Mouse (Mus musculus): ENCODE data around the gene Car2. TPM values are rescaled to one million over a fixed set of nuclear protein-coding genes. Genes with fewer than 3 reads are reported as not detected.

The Car2 gene
- polyA plus RNA-seq, 1 experiment from 2014 or later, result 65.2 TPM

DNA sequence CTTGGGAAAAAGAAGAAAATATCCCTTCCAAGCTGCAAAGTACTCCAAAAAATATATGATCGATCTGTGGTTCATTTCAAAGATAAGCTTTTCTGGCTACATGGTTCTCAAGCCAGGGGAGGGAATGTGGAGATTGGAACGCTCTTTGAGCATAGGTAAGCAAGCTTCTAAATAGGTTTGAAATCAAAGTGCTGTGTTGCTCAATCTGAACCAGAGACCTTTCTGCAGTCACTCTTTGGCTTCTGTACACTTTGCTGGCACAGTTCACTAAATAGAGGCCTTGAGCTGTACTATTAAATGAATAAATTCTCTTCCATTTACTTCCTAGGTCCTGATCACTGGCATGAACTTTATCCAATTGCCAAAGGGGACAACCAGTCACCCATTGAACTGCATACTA is 22.2 kb upstream of the Car2 start:
- WGBS, result 93% methylated on average over 2 of the region's 2 CpGs
- Histone ChIP-seq H3K4me1 (peaks cover 13% of the 10 kb centered on the region), H3K4me3 (no peak overlapping the region)

DNA sequence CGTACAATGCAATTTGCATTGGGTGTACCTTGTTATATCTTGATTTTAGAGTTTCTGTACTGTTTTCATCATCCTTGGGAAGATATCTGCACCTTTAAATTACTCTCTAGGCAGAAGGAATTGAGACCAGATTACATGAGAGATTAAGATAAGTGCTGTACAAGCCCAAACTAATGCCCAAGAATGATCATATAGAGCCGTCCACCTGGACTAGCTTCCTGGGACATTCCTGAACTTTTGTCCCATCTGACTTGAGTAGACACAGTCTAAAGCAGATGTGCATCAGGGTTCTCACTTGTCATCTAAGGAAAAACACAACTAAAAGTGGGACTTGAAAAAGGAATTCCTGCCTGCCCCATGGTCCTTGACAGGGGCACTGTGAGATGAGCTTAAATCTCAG is 20.1 kb upstream of the Car2 start:
- Histone ChIP-seq H3K4me3 (no peak overlapping the region), H3K4me1 (peaks cover 13% of the 10 kb centered on the region), H3K9me3 (replicated peaks) (no peaks in the 10 kb centered on the region), H3K27me3 (ENCODE audit: low read depth, poor library complexity, severe bottlenecking) (no peaks in the 10 kb centered on the region), H3K36me3 (no peaks in the 10 kb centered on the region), H3K27ac (no peak overlapping the region)
- no peak for DNase-seq (ENCODE audit: low spot score)
- WGBS, result 81% methylated on average over 2 of the region's 2 CpGs

More for the DNA sequence above, 22.2 kb upstream of the Car2 start:
- H3K36me3 ChIP-seq, result no peaks in the 10 kb centered on the region
- no peaks in the 10 kb centered on the region for H3K27me3 ChIP-seq (ENCODE audit: low read depth, poor library complexity, severe bottlenecking)
- H3K9me3 ChIP-seq (replicated peaks), result no peaks in the 10 kb centered on the region
- no peak overlapping the region for H3K27ac ChIP-seq
- DNase-seq (ENCODE audit: low spot score), result no peak

GRCm38 (mm10) chr3:14869779-14870178 is 16.3 kb upstream of the Car2 start:
- Histone ChIP-seq H3K4me3 (no peak overlapping the region), H3K4me1 (no peaks in the 10 kb centered on the region), H3K27ac (no peak overlapping the region), H3K9me3 (replicated peaks) (no peaks in the 10 kb centered on the region), H3K27me3 (ENCODE audit: low read depth, poor library complexity, severe bottlenecking) (no peaks in the 10 kb centered on the region), H3K36me3 (no peaks in the 10 kb centered on the region)
- DNase-seq (ENCODE audit: low spot score), result peak; percentile 76
- 34% methylated on average over 11 of the region's 11 CpGs for WGBS

GRCm38 (mm10) chr3:14870528-14870927 is 15.5 kb upstream of the Car2 start:
- H3K36me3 ChIP-seq, result no peaks in the 10 kb centered on the region
- H3K4me1 ChIP-seq, result no peaks in the 10 kb centered on the region

DNA sequence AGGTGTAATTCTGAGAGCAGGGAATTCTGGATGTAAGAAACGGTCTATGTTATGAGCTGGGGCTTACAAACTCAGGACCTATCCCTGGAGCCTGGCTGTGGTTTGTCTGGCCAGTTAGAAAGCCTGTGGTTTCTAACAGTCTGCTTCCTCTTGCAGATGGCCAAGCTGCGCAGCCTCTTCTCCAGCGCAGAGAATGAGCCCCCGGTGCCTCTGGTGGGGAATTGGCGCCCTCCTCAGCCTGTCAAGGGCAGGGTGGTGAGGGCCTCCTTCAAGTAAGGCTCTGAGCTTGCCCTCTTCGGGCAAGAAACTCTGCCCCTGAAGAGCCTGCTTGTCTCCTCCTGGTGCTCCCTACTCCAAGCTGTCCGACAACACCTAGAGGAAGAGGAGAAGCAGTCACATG is 14.7 kb upstream of the Car2 start:
- WGBS, result 58% methylated on average over 7 of the region's 7 CpGs
- no peak overlapping the region for H3K27ac ChIP-seq
- no peaks in the 10 kb centered on the region for H3K4me1 ChIP-seq
- H3K36me3 ChIP-seq, result no peaks in the 10 kb centered on the region
- DNase-seq (ENCODE audit: low spot score), result no peak
- H3K27me3 ChIP-seq (ENCODE audit: low read depth, poor library complexity, severe bottlenecking), result no peaks in the 10 kb centered on the region
- no peaks in the 10 kb centered on the region for H3K9me3 ChIP-seq (replicated peaks)
- H3K4me3 ChIP-seq, result no peak overlapping the region

More at GRCm38 (mm10) chr3:14870528-14870927, 15.5 kb upstream of the Car2 start:
- DNase-seq (ENCODE audit: low spot score), result no peak
- H3K27ac ChIP-seq, result no peak overlapping the region
- no peak overlapping the region for H3K4me3 ChIP-seq
- no peaks in the 10 kb centered on the region for H3K9me3 ChIP-seq (replicated peaks)
- H3K27me3 ChIP-seq (ENCODE audit: low read depth, poor library complexity, severe bottlenecking), result no peaks in the 10 kb centered on the region
- WGBS, result 82% methylated on average over 1 of the region's 1 CpGs

DNA sequence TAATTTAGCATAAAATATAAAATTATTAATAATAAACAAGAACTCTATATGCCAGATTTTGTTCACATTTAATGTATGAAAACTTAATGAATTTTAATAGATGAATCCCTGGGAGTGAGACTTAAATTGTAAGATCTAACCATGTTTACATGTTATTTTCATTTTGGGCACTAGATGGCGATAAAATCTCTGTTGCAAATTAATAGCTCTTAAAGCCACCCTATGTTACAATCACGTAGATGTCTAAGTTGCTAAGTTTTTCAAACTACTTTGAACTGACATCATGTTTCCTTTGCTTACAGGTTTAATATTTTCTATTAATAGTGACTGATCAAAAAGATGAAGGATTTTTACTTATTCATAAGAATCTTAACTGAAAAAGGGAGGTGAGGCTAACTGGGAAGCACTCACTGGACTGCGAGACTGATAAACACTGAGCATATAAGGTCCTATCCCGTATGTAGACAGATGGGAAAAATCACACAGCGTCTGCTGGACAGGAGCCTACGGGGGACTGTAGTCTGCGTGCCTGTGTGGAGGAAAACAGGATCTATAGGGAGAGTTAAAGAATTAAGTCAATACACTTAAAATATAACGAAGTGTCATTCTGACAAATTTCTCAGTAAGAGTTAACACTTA is 11.6 kb upstream of the Car2 start:
- Histone ChIP-seq H3K9me3 (replicated peaks) (no peaks in the 10 kb centered on the region), H3K4me1 (no peaks in the 10 kb centered on the region), H3K4me3 (no peak overlapping the region), H3K27me3 (ENCODE audit: low read depth, poor library complexity, severe bottlenecking) (no peaks in the 10 kb centered on the region), H3K27ac (no peak overlapping the region), H3K36me3 (no peaks in the 10 kb centered on the region)
- no peak for DNase-seq (ENCODE audit: low spot score)
- WGBS, result 55% methylated on average over 8 of the region's 8 CpGs

GRCm38 (mm10) chr3:14876325-14876918 is 9.7 kb upstream of the Car2 start:
- Histone ChIP-seq H3K4me3 (no peak overlapping the region), H3K9me3 (replicated peaks) (no peaks in the 10 kb centered on the region), H3K4me1 (no peaks in the 10 kb centered on the region; the same call in 1 of the 2 replicates), H3K27ac (no peak overlapping the region), H3K27me3 (ENCODE audit: low read depth, poor library complexity, severe bottlenecking) (no peaks in the 10 kb centered on the region), H3K36me3 (no peaks in the 10 kb centered on the region)
- DNase-seq (ENCODE audit: low spot score), result no peak
- 78% methylated on average over 9 of the region's 9 CpGs for WGBS

DNA sequence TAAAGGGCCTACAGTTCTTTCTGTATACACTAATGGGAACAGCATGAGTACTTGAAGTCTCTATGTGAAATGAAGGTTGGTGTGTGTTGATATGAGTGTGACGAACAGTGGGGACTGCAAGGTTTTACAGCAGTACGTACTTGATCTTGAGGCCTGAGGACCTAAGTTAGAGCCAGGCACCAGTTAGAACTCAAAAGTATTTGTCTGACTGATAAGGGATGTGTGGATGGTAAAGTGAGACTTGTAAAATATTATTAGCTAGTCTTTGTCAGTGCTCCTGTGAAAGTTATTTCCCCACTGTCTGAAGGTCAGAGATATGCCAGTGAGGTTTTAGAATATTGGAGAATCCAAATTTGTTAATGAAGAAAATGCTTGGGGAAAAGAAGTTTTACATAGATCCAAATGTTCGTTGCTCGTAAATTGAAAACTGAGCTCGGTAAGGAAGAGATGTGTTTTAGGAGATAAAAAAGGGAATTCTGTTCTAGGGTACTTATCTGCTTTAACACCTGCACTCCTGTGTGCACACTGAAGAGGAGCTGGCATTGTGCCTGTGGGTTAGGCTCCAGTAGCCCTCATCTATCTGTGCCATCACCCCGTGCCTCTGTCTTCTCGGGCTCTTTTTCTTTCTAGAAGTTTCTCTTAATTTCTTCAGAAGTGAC is 8.7 kb upstream of the Car2 start:
- Histone ChIP-seq H3K9me3 (replicated peaks) (no peaks in the 10 kb centered on the region), H3K27ac (no peak overlapping the region), H3K4me1 (no peaks in the 10 kb centered on the region; the same call in 1 of the 2 replicates), H3K4me3 (no peak overlapping the region), H3K36me3 (no peaks in the 10 kb centered on the region), H3K27me3 (ENCODE audit: low read depth, poor library complexity, severe bottlenecking) (no peaks in the 10 kb centered on the region)
- WGBS, result 86% methylated on average over 7 of the region's 7 CpGs
- no peak for DNase-seq (ENCODE audit: low spot score)

DNA sequence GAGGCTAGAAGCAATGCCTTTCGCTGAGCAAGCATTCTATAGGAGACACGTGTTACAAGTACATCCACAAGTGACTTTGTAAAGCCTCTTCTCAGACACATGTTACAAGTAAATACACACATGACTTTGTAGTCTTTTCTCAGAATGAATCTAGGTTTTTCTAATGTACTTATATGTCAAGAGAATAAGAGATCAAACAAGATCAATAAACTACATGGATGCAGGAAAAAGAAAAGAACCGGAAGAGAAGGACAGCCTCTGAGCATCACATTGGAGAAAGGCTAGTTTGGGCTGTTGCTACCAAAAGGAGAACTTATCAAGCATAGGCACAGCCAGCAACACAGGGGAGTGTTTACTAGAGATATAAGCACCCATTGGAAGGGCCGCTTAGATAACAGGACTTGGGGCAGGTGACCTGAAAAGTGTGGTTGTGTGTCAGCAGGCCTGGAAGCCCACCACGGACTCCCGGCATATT is 7.3 kb upstream of the Car2 start:
- DNase-seq (ENCODE audit: low spot score), result no peak
- Histone ChIP-seq H3K27ac (no peak overlapping the region), H3K4me1 (no peaks in the 10 kb centered on the region; the same call in 1 of the 2 replicates), H3K27me3 (ENCODE audit: low read depth, poor library complexity, severe bottlenecking) (no peaks in the 10 kb centered on the region), H3K9me3 (replicated peaks) (no peaks in the 10 kb centered on the region), H3K36me3 (no peaks in the 10 kb centered on the region), H3K4me3 (no peak overlapping the region)
- WGBS, result 87% methylated on average over 6 of the region's 6 CpGs

- 93% methylated on average over 3 of the region's 3 CpGs for WGBS
- H3K4me1 ChIP-seq, result no peaks in the 10 kb centered on the region; the same call in 1 of the 2 replicates
- no peak overlapping the region for H3K4me3 ChIP-seq
- no peak overlapping the region for H3K27ac ChIP-seq
- no peak for DNase-seq (ENCODE audit: low spot score)
- no peaks in the 10 kb centered on the region for H3K9me3 ChIP-seq (replicated peaks)
- H3K27me3 ChIP-seq (ENCODE audit: low read depth, poor library complexity, severe bottlenecking), result no peaks in the 10 kb centered on the region
- H3K36me3 ChIP-seq, result no peaks in the 10 kb centered on the region
Observed at GRCm38 (mm10) chr3:14879293-14879692, 6.8 kb upstream of the Car2 start.

DNA sequence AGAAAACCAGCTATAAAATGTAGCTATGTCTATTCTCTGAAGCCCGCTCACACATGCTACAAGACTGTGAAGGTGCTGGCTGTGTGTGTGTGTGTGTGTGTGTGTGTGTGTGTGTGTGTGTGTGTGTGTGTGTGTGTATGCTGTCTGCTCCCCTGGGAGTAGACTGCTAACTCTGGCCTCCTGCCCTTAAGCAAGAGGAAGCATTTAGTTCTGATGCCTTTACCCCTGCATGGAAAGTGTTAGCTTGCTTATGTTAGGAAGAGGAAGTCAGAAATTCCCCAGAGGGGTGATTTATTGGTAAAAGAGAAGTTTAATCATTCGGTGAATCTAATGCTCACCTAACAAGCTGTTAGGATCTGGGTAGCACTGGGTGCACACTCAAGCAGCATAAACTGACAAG is 5.8 kb upstream of the Car2 start:
- 60% methylated on average over 2 of the region's 2 CpGs for WGBS
- Histone ChIP-seq H3K27me3 (ENCODE audit: low read depth, poor library complexity, severe bottlenecking) (peaks cover 5% of the 10 kb centered on the region; the same call in 1 of the 2 replicates), H3K27ac (no peak overlapping the region)

DNA sequence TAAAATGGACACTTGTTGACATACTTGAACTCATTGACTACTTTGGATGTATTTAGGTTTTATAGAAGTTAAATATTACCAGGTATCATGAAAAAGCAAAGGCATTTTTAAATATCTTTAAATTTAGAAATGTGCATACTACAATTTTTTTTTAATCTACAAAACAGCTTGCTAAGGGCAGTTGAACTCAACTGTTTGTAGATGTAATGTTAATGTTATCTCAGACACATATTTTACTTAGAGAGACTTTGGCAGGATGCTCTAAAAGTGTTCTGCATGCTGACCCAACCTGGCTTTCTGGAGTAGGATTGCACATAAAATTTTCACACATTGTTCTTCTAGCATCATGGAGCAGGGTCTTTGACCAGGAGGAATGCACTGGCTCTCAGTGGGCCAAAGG is 4.1 kb upstream of the Car2 start:
- Histone ChIP-seq H3K36me3 (no peaks in the 10 kb centered on the region), H3K4me3 (no peak overlapping the region), H3K4me1 (peaks cover 3% of the 10 kb centered on the region), H3K27ac (no peak overlapping the region), H3K9me3 (replicated peaks) (no peaks in the 10 kb centered on the region), H3K27me3 (ENCODE audit: low read depth, poor library complexity, severe bottlenecking) (peaks cover 15% of the 10 kb centered on the region)
- no peak for DNase-seq (ENCODE audit: low spot score)

More for the DNA sequence above, 5.8 kb upstream of the Car2 start:
- H3K4me3 ChIP-seq, result no peak overlapping the region
- H3K9me3 ChIP-seq (replicated peaks), result no peaks in the 10 kb centered on the region
- no peaks in the 10 kb centered on the region; the same call in 1 of the 2 replicates for H3K4me1 ChIP-seq
- no peak for DNase-seq (ENCODE audit: low spot score)
- H3K36me3 ChIP-seq, result no peaks in the 10 kb centered on the region

DNA sequence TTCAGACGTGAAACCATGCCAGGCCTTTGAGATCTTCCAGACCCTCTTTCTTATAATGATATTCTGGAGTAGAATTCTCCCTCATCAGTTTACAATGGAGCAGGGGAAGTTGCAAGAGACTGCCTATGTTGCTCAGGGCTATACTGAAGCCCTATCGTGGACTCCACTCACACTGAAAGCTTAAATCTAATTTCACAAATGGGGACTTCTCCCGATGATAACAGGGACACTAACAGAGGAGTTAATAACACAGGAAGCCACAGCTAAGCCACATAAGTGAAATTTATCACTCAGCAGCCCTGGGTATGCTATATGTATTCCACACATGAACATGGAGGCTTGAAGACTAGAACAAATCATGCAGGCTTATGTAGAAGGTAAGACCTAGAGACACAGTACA is 3.3 kb upstream of the Car2 start:
- DNase-seq (ENCODE audit: low spot score), result no peak
- H3K27ac ChIP-seq, result no peak overlapping the region
- peaks cover 22% of the 10 kb centered on the region for H3K27me3 ChIP-seq (ENCODE audit: low read depth, poor library complexity, severe bottlenecking)
- H3K4me1 ChIP-seq, result peaks cover 3% of the 10 kb centered on the region
- H3K9me3 ChIP-seq (replicated peaks), result no peaks in the 10 kb centered on the region
- no peak overlapping the region for H3K4me3 ChIP-seq
- H3K36me3 ChIP-seq, result no peaks in the 10 kb centered on the region
- WGBS, result 86% methylated on average over 3 of the region's 3 CpGs

All from limb, embryonic 10.5 days (tissue).